Mouse (Mus musculus): ENCODE results near the gene Syne3. TPM values are rescaled to one million over a fixed set of nuclear protein-coding genes. Genes with fewer than 3 reads are reported as not detected.

Gene Syne3
- 0.08 and 0.22 TPM in 2 replicates for polyA plus RNA-seq (2014; fragmentation: Nextera tagmentation; extraction: Ambion mirVana)

- WGBS, result under 1% methylated on average over 54 of the region's 66 CpGs
- Histone ChIP-seq H3K36me3 (ENCODE audit: control insufficient read depth, insufficient read depth, low read length) (no peaks in the 10 kb centered on the region), H3K9ac (ENCODE audit: low read length) (peak within 1 kb of the TSS; percentile 53), H3K4me2 (ENCODE audit: low read length) (peak within 1 kb of the TSS; percentile 94), H3K9me3 (replicated peaks; ENCODE audit: control insufficient read depth, low read length) (no peaks in the 10 kb centered on the region), H3K4me1 (ENCODE audit: control insufficient read depth, insufficient read depth, low read length) (peaks cover 10% of the 10 kb centered on the region; the same call in 1 of the 2 replicates), H3K27me3 (replicated peaks; ENCODE audit: control insufficient read depth, insufficient read depth, low read length) (peaks cover 26% of the 10 kb centered on the region), H3K4me3 (ENCODE audit: low read depth, low read length) (peak within 1 kb of the TSS; percentile 51), H3K27ac (ENCODE audit: low read depth, low read length) (no peak within 1 kb of the TSS)
- ATAC-seq (peak; percentile 76), DNase-seq (ENCODE audit: low spot score) (peak; percentile 52)
Observed at GRCm38 (mm10) chr12:105009370-105010212, at the start of gene Syne3. Syne3 (minus strand) TSS chr12:105009809.

- WGBS, result 86% methylated on average over 6 of the region's 6 CpGs
Observed at GRCm38 (mm10) chr12:105055308-105055707, 45.7 kb upstream of the Syne3 start.

GRCm38 (mm10) chr12:105054041-105054440, 44.4 kb upstream of the Syne3 start:
- no peak overlapping the region for H3K4me3 ChIP-seq (ENCODE audit: low read depth, low read length)
- H3K9ac ChIP-seq (ENCODE audit: low read length), result no peak overlapping the region
- ATAC-seq (no peak), DNase-seq (ENCODE audit: low spot score) (no peak)
- no peaks in the 10 kb centered on the region for H3K9me3 ChIP-seq (replicated peaks; ENCODE audit: control insufficient read depth, low read length)
- H3K36me3 ChIP-seq (ENCODE audit: control insufficient read depth, insufficient read depth, low read length), result no peaks in the 10 kb centered on the region
- no peaks in the 10 kb centered on the region for H3K27me3 ChIP-seq (replicated peaks; ENCODE audit: control insufficient read depth, insufficient read depth, low read length)
- no peak overlapping the region for H3K4me2 ChIP-seq (ENCODE audit: low read length)
- WGBS, result 95% methylated on average over 15 of the region's 15 CpGs
- H3K27ac ChIP-seq (ENCODE audit: low read depth, low read length), result no peak overlapping the region
- H3K4me1 ChIP-seq (ENCODE audit: control insufficient read depth, insufficient read depth, low read length), result no peaks in the 10 kb centered on the region

More at GRCm38 (mm10) chr12:105055308-105055707, 45.7 kb upstream of the Syne3 start:
- H3K9ac ChIP-seq (ENCODE audit: low read length), result no peak overlapping the region
- H3K9me3 ChIP-seq (replicated peaks; ENCODE audit: control insufficient read depth, low read length), result no peaks in the 10 kb centered on the region
- no peaks in the 10 kb centered on the region for H3K4me1 ChIP-seq (ENCODE audit: control insufficient read depth, insufficient read depth, low read length)
- no peak overlapping the region for H3K4me2 ChIP-seq (ENCODE audit: low read length)
- DNase-seq (ENCODE audit: low spot score) (no peak), ATAC-seq (no peak)
- H3K4me3 ChIP-seq (ENCODE audit: low read depth, low read length), result no peak overlapping the region
- no peak overlapping the region for H3K27ac ChIP-seq (ENCODE audit: low read depth, low read length)
- H3K27me3 ChIP-seq (replicated peaks; ENCODE audit: control insufficient read depth, insufficient read depth, low read length), result no peaks in the 10 kb centered on the region
- H3K36me3 ChIP-seq (ENCODE audit: control insufficient read depth, insufficient read depth, low read length), result no peaks in the 10 kb centered on the region

GRCm38 (mm10) chr12:105050898-105051297, 41.3 kb upstream of the Syne3 start:
- DNase-seq (ENCODE audit: low spot score) (peak; percentile 77), ATAC-seq (no peak)
- no peak overlapping the region for H3K27ac ChIP-seq (ENCODE audit: low read depth, low read length)
- H3K27me3 ChIP-seq (replicated peaks; ENCODE audit: control insufficient read depth, insufficient read depth, low read length), result no peaks in the 10 kb centered on the region
- no peak overlapping the region for H3K4me2 ChIP-seq (ENCODE audit: low read length)
- no peak overlapping the region for H3K4me3 ChIP-seq (ENCODE audit: low read depth, low read length)
- WGBS, result 21% methylated on average over 4 of the region's 4 CpGs
- H3K9ac ChIP-seq (ENCODE audit: low read length), result no peak overlapping the region
- H3K36me3 ChIP-seq (ENCODE audit: control insufficient read depth, insufficient read depth, low read length), result no peaks in the 10 kb centered on the region
- no peaks in the 10 kb centered on the region for H3K9me3 ChIP-seq (replicated peaks; ENCODE audit: control insufficient read depth, low read length)
- H3K4me1 ChIP-seq (ENCODE audit: control insufficient read depth, insufficient read depth, low read length), result no peaks in the 10 kb centered on the region

GRCm38 (mm10) chr12:105049813-105050212, 40.2 kb upstream of the Syne3 start:
- no peaks in the 10 kb centered on the region for H3K4me1 ChIP-seq (ENCODE audit: control insufficient read depth, insufficient read depth, low read length)
- ATAC-seq (no peak), DNase-seq (ENCODE audit: low spot score) (no peak)
- no peaks in the 10 kb centered on the region for H3K9me3 ChIP-seq (replicated peaks; ENCODE audit: control insufficient read depth, low read length)
- no peak overlapping the region for H3K9ac ChIP-seq (ENCODE audit: low read length)
- H3K36me3 ChIP-seq (ENCODE audit: control insufficient read depth, insufficient read depth, low read length), result no peaks in the 10 kb centered on the region
- no peaks in the 10 kb centered on the region for H3K27me3 ChIP-seq (replicated peaks; ENCODE audit: control insufficient read depth, insufficient read depth, low read length)
- H3K27ac ChIP-seq (ENCODE audit: low read depth, low read length), result no peak overlapping the region
- H3K4me2 ChIP-seq (ENCODE audit: low read length), result no peak overlapping the region
- no peak overlapping the region for H3K4me3 ChIP-seq (ENCODE audit: low read depth, low read length)
- 88% methylated on average over 12 of the region's 12 CpGs for WGBS

- 35% methylated on average over 17 of the region's 17 CpGs for WGBS
- no peak overlapping the region for H3K4me3 ChIP-seq (ENCODE audit: low read depth, low read length)
- DNase-seq (ENCODE audit: low spot score), result no peak
- no peaks in the 10 kb centered on the region for H3K4me1 ChIP-seq (ENCODE audit: control insufficient read depth, insufficient read depth, low read length)
- 0 out of 2 replicates have a peak, but pooled peaks cover 3% of the 10 kb centered on the region for H3K36me3 ChIP-seq (ENCODE audit: control insufficient read depth, insufficient read depth, low read length)
- no peaks in the 10 kb centered on the region for H3K27me3 ChIP-seq (replicated peaks; ENCODE audit: control insufficient read depth, insufficient read depth, low read length)
- no peaks in the 10 kb centered on the region for H3K9me3 ChIP-seq (replicated peaks; ENCODE audit: control insufficient read depth, low read length)
- no peak overlapping the region for H3K4me2 ChIP-seq (ENCODE audit: low read length)
- no peak overlapping the region for H3K27ac ChIP-seq (ENCODE audit: low read depth, low read length)
- no peak for ATAC-seq
- H3K9ac ChIP-seq (ENCODE audit: low read length), result no peak overlapping the region; the same call in 1 of the 2 replicates
Observed at GRCm38 (mm10) chr12:105048301-105048863, 38.8 kb upstream of the Syne3 start.

- Histone ChIP-seq H3K9me3 (replicated peaks; ENCODE audit: control insufficient read depth, low read length) (no peaks in the 10 kb centered on the region), H3K36me3 (ENCODE audit: control insufficient read depth, insufficient read depth, low read length) (peaks cover 26% of the 10 kb centered on the region), H3K4me3 (ENCODE audit: low read depth, low read length) (no peak overlapping the region), H3K27ac (ENCODE audit: low read depth, low read length) (no peak overlapping the region), H3K4me2 (ENCODE audit: low read length) (no peak overlapping the region), H3K4me1 (ENCODE audit: control insufficient read depth, insufficient read depth, low read length) (no peaks in the 10 kb centered on the region), H3K9ac (ENCODE audit: low read length) (no peak overlapping the region), H3K27me3 (replicated peaks; ENCODE audit: control insufficient read depth, insufficient read depth, low read length) (no peaks in the 10 kb centered on the region)
- WGBS, result 88% methylated on average over 9 of the region's 9 CpGs
- ATAC-seq, result no peak
- no peak for DNase-seq (ENCODE audit: low spot score)
Observed at GRCm38 (mm10) chr12:105044775-105045174, 35.2 kb upstream of the Syne3 start.

GRCm38 (mm10) chr12:105043081-105043480, 33.5 kb upstream of the Syne3 start:
- Histone ChIP-seq H3K9ac (ENCODE audit: low read length) (no peak overlapping the region), H3K9me3 (replicated peaks; ENCODE audit: control insufficient read depth, low read length) (no peaks in the 10 kb centered on the region), H3K4me3 (ENCODE audit: low read depth, low read length) (no peak overlapping the region), H3K27ac (ENCODE audit: low read depth, low read length) (no peak overlapping the region), H3K4me1 (ENCODE audit: control insufficient read depth, insufficient read depth, low read length) (no peaks in the 10 kb centered on the region), H3K36me3 (ENCODE audit: control insufficient read depth, insufficient read depth, low read length) (peaks cover 26% of the 10 kb centered on the region), H3K4me2 (ENCODE audit: low read length) (no peak overlapping the region), H3K27me3 (replicated peaks; ENCODE audit: control insufficient read depth, insufficient read depth, low read length) (no peaks in the 10 kb centered on the region)
- ATAC-seq, result no peak
- 94% methylated on average over 5 of the region's 5 CpGs for WGBS
- DNase-seq (ENCODE audit: low spot score), result no peak

- WGBS, result 90% methylated on average over 7 of the region's 7 CpGs
- no peak for ATAC-seq
Observed at GRCm38 (mm10) chr12:105040950-105041349, 31.3 kb upstream of the Syne3 start.

More at GRCm38 (mm10) chr12:105040950-105041349, 31.3 kb upstream of the Syne3 start:
- H3K27ac ChIP-seq (ENCODE audit: low read depth, low read length), result no peak overlapping the region
- no peaks in the 10 kb centered on the region for H3K9me3 ChIP-seq (replicated peaks; ENCODE audit: control insufficient read depth, low read length)
- DNase-seq (ENCODE audit: low spot score), result no peak
- no peaks in the 10 kb centered on the region for H3K4me1 ChIP-seq (ENCODE audit: control insufficient read depth, insufficient read depth, low read length)
- no peaks in the 10 kb centered on the region for H3K27me3 ChIP-seq (replicated peaks; ENCODE audit: control insufficient read depth, insufficient read depth, low read length)
- H3K4me3 ChIP-seq (ENCODE audit: low read depth, low read length), result no peak overlapping the region
- no peak overlapping the region for H3K4me2 ChIP-seq (ENCODE audit: low read length)
- H3K9ac ChIP-seq (ENCODE audit: low read length), result no peak overlapping the region
- peaks cover 26% of the 10 kb centered on the region for H3K36me3 ChIP-seq (ENCODE audit: control insufficient read depth, insufficient read depth, low read length)

Measured in forebrain, embryonic 14.5 days (tissue).